Mouse (Mus musculus) midbrain, embryonic 15.5 days (tissue): Measurements from ENCODE around the gene Timp3. TPM values are rescaled to one million over a fixed set of nuclear protein-coding genes. Genes with fewer than 3 reads are reported as not detected.

Source experiments
- ATAC-seq: fragments of 200-750 bp; cut with Nextera tagmentation; replicated peaks from 2 replicates; pipeline ENCODE4 v1.8.0; 2017; ENCODE audit warnings: moderate TSS enrichment
- H3K27ac ChIP-seq: fragments of 300-500 bp; sonication (generic); 2 replicates; pipeline ENCODE4 v1.5.1; 2015; ENCODE audit warnings: mild to moderate bottlenecking, inconsistent platforms
- H3K27me3 ChIP-seq: fragments of 300-500 bp; sonication (generic); replicated peaks from 2 replicates; pipeline ENCODE4 v1.6.1; 2015; ENCODE audit warnings: inconsistent platforms
- H3K36me3 ChIP-seq: fragments of 300-500 bp; sonication (generic); replicated peaks from 2 replicates; pipeline ENCODE4 v1.6.1; 2015; ENCODE audit warnings: inconsistent platforms
- H3K4me1 ChIP-seq: fragments of 300-500 bp; sonication (generic); 2 replicates; pipeline ENCODE4 v1.6.1; 2015; ENCODE audit warnings: inconsistent platforms
- H3K4me2 ChIP-seq: fragments of 300-500 bp; sonication (generic); 2 replicates; pipeline ENCODE4 v1.6.1; 2015; ENCODE audit warnings: inconsistent platforms, mild to moderate bottlenecking, moderate library complexity
- H3K4me3 ChIP-seq: fragments of 300-500 bp; sonication (generic); 2 replicates; pipeline ENCODE4 v1.5.1; 2015; ENCODE audit warnings: mild to moderate bottlenecking, inconsistent platforms
- H3K9ac ChIP-seq: fragments of 300-500 bp; sonication (generic); 2 replicates; pipeline ENCODE4 v1.6.1; 2015; ENCODE audit warnings: mild to moderate bottlenecking, inconsistent platforms
- H3K9me3 ChIP-seq: fragments of 300-500 bp; sonication (generic); 2 replicates; pipeline ENCODE4 v1.6.1; 2016; ENCODE audit warnings: inconsistent platforms
- WGBS: fragments of 180-500 bp; shearing (Covaris S2); methylation state at CpG from one replicate; pipeline ENCODE4 v1.1.7; 2015; ENCODE audit warnings: mixed read lengths; 5-methylcytosine and 5-hydroxymethylcytosine counted together
- polyA plus RNA-seq: library from polyadenylated mRNA; unstranded; fragments of >200 nt; fragmentation: Nextera tagmentation; extraction: Ambion mirVana; gene quantifications from 2 replicates; pipeline ENCODE4 v1.2.1, GENCODE M21; 2015

Gene Timp3
- polyA plus RNA-seq, 1 experiment from 2014 or later, result 31.1 TPM

GRCm38 (mm10) chr10:86343362-86343761 is 43.2 kb downstream of the Timp3 start:
- H3K9ac ChIP-seq, result no peak overlapping the region
- no peak overlapping the region for H3K4me2 ChIP-seq
- H3K27me3 ChIP-seq, result no peaks in the 10 kb centered on the region
- H3K9me3 ChIP-seq, result no peaks in the 10 kb centered on the region
- H3K27ac ChIP-seq, result no peak overlapping the region
- ATAC-seq, result no peak
- no peak overlapping the region for H3K4me3 ChIP-seq
- no peaks in the 10 kb centered on the region for H3K36me3 ChIP-seq
- WGBS, result 84% methylated on average over 6 of the region's 6 CpGs
- 0 out of 2 replicates have a peak, but pooled peaks cover 2% of the 10 kb centered on the region for H3K4me1 ChIP-seq

GRCm38 (mm10) chr10:86343931-86344330 is 43.8 kb downstream of the Timp3 start:
- no peaks in the 10 kb centered on the region for H3K9me3 ChIP-seq
- no peak overlapping the region for H3K9ac ChIP-seq
- H3K36me3 ChIP-seq, result no peaks in the 10 kb centered on the region
- no peak overlapping the region for H3K4me2 ChIP-seq
- no peak overlapping the region for H3K27ac ChIP-seq
- WGBS, result 92% methylated on average over 7 of the region's 7 CpGs
- no peak for ATAC-seq
- H3K27me3 ChIP-seq, result no peaks in the 10 kb centered on the region
- no peak overlapping the region for H3K4me3 ChIP-seq
- H3K4me1 ChIP-seq, result 0 out of 2 replicates have a peak, but pooled peaks cover 2% of the 10 kb centered on the region

DNA sequence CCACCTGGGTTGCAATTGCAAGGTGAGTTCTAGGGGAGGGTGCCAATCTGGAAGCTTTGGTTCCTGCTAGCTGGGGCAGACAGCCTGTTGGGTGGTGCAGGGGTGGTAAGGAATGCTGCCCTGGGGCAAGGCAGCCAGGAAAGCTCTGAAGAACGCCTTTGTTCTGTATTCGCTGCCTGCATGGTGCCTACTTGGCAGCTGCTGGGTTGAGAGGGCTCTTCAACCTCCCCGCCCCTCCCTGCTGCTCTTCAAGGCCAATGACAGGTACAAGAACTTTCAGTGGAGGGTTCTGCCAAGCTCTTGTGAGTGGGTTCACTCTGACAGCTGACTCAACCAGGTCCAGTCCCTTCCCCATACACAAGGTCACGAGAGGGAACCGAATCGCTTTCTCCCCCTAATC is 44.5 kb downstream of the Timp3 start:
- no peak for ATAC-seq
- Histone ChIP-seq H3K9me3 (no peaks in the 10 kb centered on the region), H3K4me2 (no peak overlapping the region), H3K27ac (no peak overlapping the region), H3K4me1 (0 out of 2 replicates have a peak, but pooled peaks cover 2% of the 10 kb centered on the region), H3K4me3 (no peak overlapping the region), H3K36me3 (no peaks in the 10 kb centered on the region), H3K9ac (no peak overlapping the region), H3K27me3 (no peaks in the 10 kb centered on the region)
- WGBS, result 83% methylated on average over 6 of the region's 6 CpGs

DNA sequence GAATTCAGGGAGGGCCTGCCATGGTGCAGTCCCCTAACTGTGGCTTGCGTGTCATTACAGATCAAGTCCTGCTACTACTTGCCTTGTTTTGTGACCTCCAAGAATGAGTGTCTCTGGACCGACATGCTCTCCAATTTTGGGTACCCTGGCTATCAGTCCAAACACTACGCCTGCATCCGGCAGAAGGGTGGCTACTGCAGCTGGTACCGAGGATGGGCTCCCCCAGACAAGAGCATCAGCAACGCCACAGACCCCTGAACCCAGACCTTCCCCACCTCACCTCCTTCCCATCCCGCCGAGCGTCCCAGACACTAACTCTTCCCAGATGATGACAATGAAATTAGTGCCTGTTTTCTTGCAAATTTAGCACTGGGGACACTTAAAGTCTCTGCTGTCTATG is 45.5 kb downstream of the Timp3 start:
- H3K27ac ChIP-seq, result no peak overlapping the region
- H3K4me2 ChIP-seq, result no peak overlapping the region
- H3K9me3 ChIP-seq, result no peaks in the 10 kb centered on the region
- no peak overlapping the region for H3K4me3 ChIP-seq
- 93% methylated on average over 9 of the region's 9 CpGs for WGBS
- no peaks in the 10 kb centered on the region for H3K27me3 ChIP-seq
- H3K4me1 ChIP-seq, result no peaks in the 10 kb centered on the region
- no peak overlapping the region for H3K9ac ChIP-seq
- ATAC-seq, result no peak
- H3K36me3 ChIP-seq, result no peaks in the 10 kb centered on the region

GRCm38 (mm10) chr10:86346235-86346840 is 46.2 kb downstream of the Timp3 start:
- no peak overlapping the region for H3K4me2 ChIP-seq
- H3K4me1 ChIP-seq, result no peaks in the 10 kb centered on the region
- no peaks in the 10 kb centered on the region for H3K9me3 ChIP-seq
- H3K27me3 ChIP-seq, result no peaks in the 10 kb centered on the region
- no peak overlapping the region for H3K4me3 ChIP-seq
- WGBS, result 67% methylated on average over 3 of the region's 3 CpGs
- H3K9ac ChIP-seq, result no peak overlapping the region
- H3K36me3 ChIP-seq, result 0 out of 2 replicates have a peak, but pooled peaks cover 3% of the 10 kb centered on the region
- ATAC-seq, result no peak
- no peak overlapping the region for H3K27ac ChIP-seq

DNA sequence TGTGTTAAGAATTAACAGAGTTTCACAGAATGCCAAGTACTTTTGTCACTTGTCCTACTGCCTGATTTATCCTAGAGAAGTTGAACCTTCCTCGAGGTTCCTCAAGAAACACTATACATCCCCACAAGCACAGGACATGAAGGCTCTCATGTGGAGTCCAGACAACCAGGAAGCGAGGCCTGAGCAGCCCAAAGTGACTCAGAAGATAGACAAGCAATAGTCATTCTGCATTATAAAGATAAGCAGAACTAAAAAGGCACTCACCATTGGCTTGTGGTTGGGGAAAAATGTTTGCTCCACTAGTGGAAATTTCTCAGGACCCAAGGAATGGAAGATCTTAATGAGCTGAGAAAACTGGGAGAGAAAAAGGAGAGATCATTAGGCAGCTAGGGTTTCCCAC is 51.1 kb downstream of the Timp3 start:
- no peak overlapping the region for H3K27ac ChIP-seq
- H3K9me3 ChIP-seq, result no peaks in the 10 kb centered on the region
- H3K27me3 ChIP-seq, result no peaks in the 10 kb centered on the region
- no peak overlapping the region for H3K4me3 ChIP-seq
- no peaks in the 10 kb centered on the region for H3K4me1 ChIP-seq
- no peak overlapping the region for H3K4me2 ChIP-seq
- 84% methylated on average over 2 of the region's 2 CpGs for WGBS
- H3K9ac ChIP-seq, result no peak overlapping the region
- no peak for ATAC-seq
- H3K36me3 ChIP-seq, result 0 out of 2 replicates have a peak, but pooled peaks cover 8% of the 10 kb centered on the region

- WGBS, result 93% methylated on average over 3 of the region's 3 CpGs
- H3K9me3 ChIP-seq, result no peaks in the 10 kb centered on the region
- H3K4me3 ChIP-seq, result no peak overlapping the region
- H3K4me1 ChIP-seq, result no peaks in the 10 kb centered on the region
- H3K27ac ChIP-seq, result no peak overlapping the region
- H3K4me2 ChIP-seq, result no peak overlapping the region
- no peak overlapping the region for H3K9ac ChIP-seq
- ATAC-seq, result no peak
- no peaks in the 10 kb centered on the region for H3K27me3 ChIP-seq
- H3K36me3 ChIP-seq, result 0 out of 2 replicates have a peak, but pooled peaks cover 8% of the 10 kb centered on the region
These were observed 52.3 kb downstream of the Timp3 start for GRCm38 (mm10) chr10:86352521-86352920.

GRCm38 (mm10) chr10:86356819-86357563 is 56.8 kb downstream of the Timp3 start:
- Histone ChIP-seq H3K27ac (no peak overlapping the region), H3K9me3 (no peaks in the 10 kb centered on the region), H3K36me3 (0 out of 2 replicates have a peak, but pooled peaks cover 5% of the 10 kb centered on the region), H3K4me1 (no peaks in the 10 kb centered on the region), H3K9ac (no peak overlapping the region), H3K4me2 (no peak overlapping the region), H3K27me3 (no peaks in the 10 kb centered on the region), H3K4me3 (no peak overlapping the region)
- ATAC-seq, result no peak
- WGBS, result 58% methylated on average over 5 of the region's 5 CpGs

GRCm38 (mm10) chr10:86358307-86358975 is 58.3 kb downstream of the Timp3 start:
- no peak overlapping the region for H3K4me2 ChIP-seq
- H3K27ac ChIP-seq, result no peak overlapping the region
- no peak overlapping the region for H3K4me3 ChIP-seq
- WGBS, result 71% methylated on average over 7 of the region's 7 CpGs
- H3K36me3 ChIP-seq, result no peaks in the 10 kb centered on the region
- no peaks in the 10 kb centered on the region for H3K9me3 ChIP-seq
- no peaks in the 10 kb centered on the region for H3K4me1 ChIP-seq
- no peak overlapping the region for H3K9ac ChIP-seq
- no peak for ATAC-seq
- H3K27me3 ChIP-seq, result no peaks in the 10 kb centered on the region

- no peaks in the 10 kb centered on the region for H3K27me3 ChIP-seq
- no peak overlapping the region for H3K4me2 ChIP-seq
- no peak overlapping the region for H3K4me3 ChIP-seq
- H3K4me1 ChIP-seq, result no peaks in the 10 kb centered on the region
- no peak overlapping the region for H3K27ac ChIP-seq
- WGBS, result 36% methylated on average over 2 of the region's 2 CpGs
- 0 out of 2 replicates have a peak, but pooled peaks have one; percentile 50 for ATAC-seq
- no peaks in the 10 kb centered on the region for H3K36me3 ChIP-seq
- H3K9me3 ChIP-seq, result no peaks in the 10 kb centered on the region
- H3K9ac ChIP-seq, result no peak overlapping the region
These were observed 59.0 kb downstream of the Timp3 start for GRCm38 (mm10) chr10:86359208-86359607.

DNA sequence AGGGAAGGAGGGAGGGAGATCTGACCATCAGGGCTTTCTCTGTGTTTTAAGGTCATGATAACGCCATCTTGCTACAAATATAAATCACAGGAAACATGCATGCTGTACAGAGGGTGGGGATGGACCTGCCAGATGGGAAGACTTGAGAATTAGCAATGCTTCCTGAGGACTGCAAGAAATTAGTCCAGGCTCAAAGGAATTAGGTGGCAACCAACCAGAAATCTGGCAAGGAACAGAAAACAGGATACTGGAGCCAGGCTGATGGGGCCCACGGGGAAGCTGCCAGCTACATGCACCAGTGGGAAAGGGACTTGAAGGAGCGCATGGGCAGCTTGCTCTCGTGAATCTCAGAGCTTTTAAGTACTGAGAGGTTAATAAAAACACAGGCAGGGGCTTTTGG is 59.5 kb downstream of the Timp3 start:
- Histone ChIP-seq H3K27ac (no peak overlapping the region), H3K4me2 (no peak overlapping the region), H3K4me1 (no peaks in the 10 kb centered on the region), H3K4me3 (no peak overlapping the region), H3K9me3 (no peaks in the 10 kb centered on the region), H3K36me3 (no peaks in the 10 kb centered on the region), H3K27me3 (no peaks in the 10 kb centered on the region), H3K9ac (no peak overlapping the region)
- 59% methylated on average over 4 of the region's 4 CpGs for WGBS
- no peak for ATAC-seq

DNA sequence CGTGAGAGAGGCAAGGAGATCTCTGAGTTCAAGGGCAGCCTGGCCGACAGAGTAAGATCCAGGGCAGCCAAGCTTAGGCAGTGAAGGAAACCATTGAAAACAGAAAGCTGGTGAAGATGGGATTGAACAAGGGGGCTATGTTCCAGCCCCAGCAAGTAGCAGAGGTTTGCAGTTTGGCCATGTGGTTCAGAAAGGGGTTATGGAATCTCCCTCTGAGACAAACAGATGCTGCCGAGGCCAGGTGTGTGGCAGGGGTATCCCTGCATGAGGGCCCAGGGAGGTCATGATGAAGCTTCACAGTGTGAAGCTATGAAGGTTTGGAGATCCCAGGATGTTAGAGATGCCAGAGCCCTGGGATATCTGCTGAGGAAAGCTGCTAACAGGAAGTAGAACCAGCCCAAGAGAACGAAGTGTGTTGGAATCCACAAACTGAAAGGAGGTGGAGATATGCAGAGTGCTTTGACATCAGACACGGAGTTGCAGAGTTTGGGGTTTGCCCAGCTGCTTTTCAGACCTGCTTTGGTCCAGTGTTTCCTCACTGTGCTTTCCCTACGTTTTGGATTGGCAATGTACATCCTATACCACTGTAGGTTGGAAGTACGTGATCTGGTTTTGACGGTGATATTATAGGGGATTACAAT is 63.6 kb downstream of the Timp3 start:
- Histone ChIP-seq H3K4me1 (0 out of 2 replicates have a peak, but pooled peaks cover 3% of the 10 kb centered on the region), H3K9ac (no peak overlapping the region), H3K36me3 (no peaks in the 10 kb centered on the region), H3K9me3 (no peaks in the 10 kb centered on the region), H3K27me3 (no peaks in the 10 kb centered on the region), H3K4me3 (no peak overlapping the region), H3K4me2 (no peak overlapping the region), H3K27ac (no peak overlapping the region)
- 79% methylated on average over 8 of the region's 8 CpGs for WGBS
- ATAC-seq, result no peak
